Mouse (Mus musculus) embryonic facial prominence, embryonic 12.5 days (tissue): ENCODE data around the gene Gm14226. TPM values are rescaled to one million over a fixed set of nuclear protein-coding genes. Genes with fewer than 3 reads are reported as not detected.

Experiments used
- ATAC-seq: fragments of 200-750 bp; cut with Nextera tagmentation; 2 replicates; pipeline ENCODE4 v1.8.0; 2017; ENCODE audit not compliant: insufficient number of reproducible peaks, insufficient read depth, low FRiP score, low TSS enrichment
- H3K27ac ChIP-seq: fragments of 300-500 bp; sonication (generic); 2 replicates; pipeline ENCODE4 v1.5.1; 2016; ENCODE audit warnings: mild to moderate bottlenecking
- H3K27me3 ChIP-seq: fragments of 300-500 bp; sonication (generic); 2 replicates; pipeline ENCODE4 v1.6.1; 2016; ENCODE audit warnings: mild to moderate bottlenecking, moderate library complexity
- H3K36me3 ChIP-seq: fragments of 300-500 bp; sonication (generic); 2 replicates; pipeline ENCODE4 v1.6.1; 2016; ENCODE audit warnings: mild to moderate bottlenecking
- H3K4me1 ChIP-seq: fragments of 300-500 bp; sonication (generic); 2 replicates; pipeline ENCODE4 v1.6.1; 2016
- H3K4me2 ChIP-seq: fragments of 300-500 bp; sonication (generic); replicated peaks from 2 replicates; pipeline ENCODE4 v1.6.1; 2016; ENCODE audit warnings: mild to moderate bottlenecking, moderate library complexity
- H3K4me3 ChIP-seq: fragments of 300-500 bp; sonication (generic); 2 replicates; pipeline ENCODE4 v1.5.1; 2016; ENCODE audit warnings: mild to moderate bottlenecking
- H3K9ac ChIP-seq: fragments of 300-500 bp; sonication (generic); 2 replicates; pipeline ENCODE4 v1.6.1; 2016; ENCODE audit warnings: mild to moderate bottlenecking, moderate library complexity
- H3K9me3 ChIP-seq: fragments of 300-500 bp; sonication (generic); 2 replicates; pipeline ENCODE4 v1.6.1; 2016; ENCODE audit warnings: mild to moderate bottlenecking, moderate library complexity
- WGBS: fragments of 180-500 bp; shearing (Covaris S2); methylation state at CpG from one replicate; pipeline ENCODE4 v1.1.7; 2016; 5-methylcytosine and 5-hydroxymethylcytosine counted together
- polyA plus RNA-seq: library from polyadenylated mRNA; unstranded; fragments of >200 nt; fragmentation: Nextera tagmentation; extraction: Ambion mirVana; gene quantifications from 2 replicates; pipeline ENCODE4 v1.2.1, GENCODE M21; 2016

Gene Gm14226
- polyA plus RNA-seq, 1 experiment from 2014 or later = 6.0 TPM

DNA sequence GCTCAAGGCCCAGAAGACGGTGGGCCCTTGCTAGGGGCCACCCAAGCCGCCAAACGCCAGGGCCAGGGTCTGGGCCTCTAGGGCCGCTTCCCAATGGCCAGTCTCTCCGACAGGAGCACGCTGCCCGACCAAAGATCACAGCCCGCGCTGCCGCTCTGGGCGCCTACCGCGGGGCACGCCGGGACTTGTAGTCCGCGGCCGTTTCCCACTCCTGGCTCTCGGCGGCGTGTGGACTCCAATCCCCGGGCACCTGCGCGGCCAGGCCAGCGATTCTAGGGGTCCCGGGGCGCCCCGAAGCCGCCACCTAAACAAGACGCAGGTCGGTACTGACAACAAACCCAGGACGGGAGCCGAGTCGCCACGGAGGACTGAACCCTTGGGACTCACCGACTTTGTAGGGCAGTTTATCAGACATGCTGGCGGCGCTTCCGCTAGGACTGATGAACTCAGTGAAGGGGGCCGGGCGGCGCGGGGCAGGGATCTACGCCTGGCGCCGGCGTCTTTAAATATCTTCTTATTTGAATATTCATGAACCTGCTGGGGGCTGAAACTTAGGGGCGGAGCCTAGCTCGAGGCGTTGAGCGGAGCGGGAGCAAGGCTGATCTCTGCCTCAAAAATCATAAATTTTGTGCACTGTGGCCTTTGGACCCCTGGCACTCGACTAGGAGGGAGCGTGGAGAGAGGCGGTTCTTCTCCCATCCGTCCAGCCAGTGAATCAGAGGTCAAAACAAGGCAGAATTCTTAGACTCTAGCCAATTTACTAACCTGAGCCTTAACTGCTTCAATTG, 56.1 kb downstream of the Gm14226 start, which contains the start of gene Ahcy:
Gene Ahcy, minus strand, starts transcription at position 520 of the 788 bp plus-strand sequence.
- under 1% methylated on average over 56 of the region's 56 CpGs for WGBS
- no peaks in the 10 kb centered on the region for H3K36me3 ChIP-seq

DNA sequence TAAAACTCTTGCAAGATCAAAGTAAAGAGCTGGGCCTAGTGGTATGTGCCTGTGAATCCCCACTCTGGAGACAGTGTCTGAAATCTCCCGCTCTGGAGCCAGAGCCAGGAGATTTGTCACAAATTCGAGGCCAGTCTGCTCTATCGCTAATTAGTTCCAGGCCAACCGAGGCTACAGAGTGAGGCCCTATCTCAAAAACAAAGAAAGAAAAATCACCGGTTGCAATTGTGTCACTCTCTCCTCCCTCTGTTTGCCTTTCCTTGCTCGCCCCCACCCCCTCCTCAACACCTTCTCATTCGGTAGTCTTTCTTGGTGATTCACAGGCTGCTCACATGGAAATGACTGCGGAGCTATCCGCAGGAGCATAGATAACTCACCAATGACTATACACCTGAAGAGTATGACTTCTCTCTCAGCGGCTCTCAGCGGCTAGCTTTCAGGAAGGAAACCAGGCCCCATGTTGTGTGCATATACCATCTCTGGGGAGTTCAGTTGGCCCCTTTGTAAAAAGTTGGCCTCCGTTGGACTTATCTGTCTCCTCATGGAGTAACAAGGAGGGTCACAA, 56.8 kb downstream of the Gm14226 start:
- 16% methylated on average over 12 of the region's 12 CpGs for WGBS
- Histone ChIP-seq H3K36me3 (no peaks in the 10 kb centered on the region), H3K4me2 (peak overlapping the region; percentile 70), H3K27ac (peak overlapping the region; percentile 77), H3K27me3 (no peaks in the 10 kb centered on the region), H3K9ac (peak overlapping the region; percentile 84), H3K4me3 (peak overlapping the region; percentile 74), H3K9me3 (no peaks in the 10 kb centered on the region), H3K4me1 (peaks cover 16% of the 10 kb centered on the region; the same call in 1 of the 2 replicates)
- ATAC-seq = peak; percentile 18; the same call in 1 of the 2 replicates

More for the DNA sequence above, 56.1 kb downstream of the Gm14226 start, which contains the start of gene Ahcy:
- Histone ChIP-seq H3K4me2 (peak within 1 kb of the TSS; percentile 70), H3K4me3 (peak within 1 kb of the TSS; percentile 74), H3K27me3 (no peaks in the 10 kb centered on the region), H3K27ac (peak within 1 kb of the TSS; percentile 77), H3K9me3 (no peaks in the 10 kb centered on the region), H3K4me1 (peaks cover 16% of the 10 kb centered on the region; the same call in 1 of the 2 replicates), H3K9ac (peak within 1 kb of the TSS; percentile 84)
- ATAC-seq = peak; percentile 91

GRCm38 (mm10) chr2:155075649-155076048, 57.6 kb downstream of the Gm14226 start:
- Histone ChIP-seq H3K27ac (no peak overlapping the region), H3K4me1 (peaks cover 16% of the 10 kb centered on the region; the same call in 1 of the 2 replicates)

More at GRCm38 (mm10) chr2:155075649-155076048, 57.6 kb downstream of the Gm14226 start:
- no peak overlapping the region for H3K4me3 ChIP-seq
- no peak overlapping the region for H3K4me2 ChIP-seq
- whole genome bisulfite sequencing = 85% methylated on average over 6 of the region's 6 CpGs
- H3K36me3 ChIP-seq = no peaks in the 10 kb centered on the region
- no peak overlapping the region for H3K9ac ChIP-seq
- ATAC-seq = no peak
- H3K9me3 ChIP-seq = no peaks in the 10 kb centered on the region
- H3K27me3 ChIP-seq = no peaks in the 10 kb centered on the region

Other genes with a start within 250 kb of the Gm14226 start
- not detected in 2 replicates for gene Gm14214, start 248.2 kb upstream of the Gm14226 start, polyA plus RNA-seq
- 47.6 and 57.5 TPM in 2 replicates for gene Raly, start 227.2 kb upstream of the Gm14226 start, polyA plus RNA-seq
- gene a, start 226.9 kb upstream of the Gm14226 start, polyA plus RNA-seq = 9.4 and 9.6 TPM in 2 replicates
- 108 and 117 TPM in 2 replicates for gene Eif2s2, start 125.3 kb upstream of the Gm14226 start, polyA plus RNA-seq
- gene Ahcy, start 56.2 kb downstream of the Gm14226 start, polyA plus RNA-seq = 74.6 and 82.1 TPM in 2 replicates
- 67.0 and 74.0 TPM in 2 replicates for gene Itch, start 115.2 kb downstream of the Gm14226 start, polyA plus RNA-seq
- gene Dynlrb1, start 218.3 kb downstream of the Gm14226 start, polyA plus RNA-seq = 435 and 454 TPM in 2 replicates